22 mouse cellular contexts compared by ENCODE assay signal in genomic region chr5:111844528-111844927, GRCm38 (mm10).
DNase-seq lines count a peak whose midpoint lies in the region; ATAC-seq lines count a peak whose summit lies in the region.
"Had no signal": no experiment of that assay in that cellular context is flagged by ENCODE, and none has a peak within 500 bp of the region (broad histone marks: within the 10 kb centered on the region; RNA-seq: fewer than 3 reads in every experiment).

No protein-coding gene starts in this region.

- no peak for DNase-seq in embryonic facial prominence, embryonic 10.5 days (ENCODE audit: low spot score)
- peak; percentile 53 for DNase-seq in midbrain, embryonic 14.5 days
- no peak for DNase-seq in MN1 (ENCODE audit: low spot score)
- no peak for DNase-seq in right cerebral cortex, postnatal 14 days
- no peak for DNase-seq in B cell, adult 2 months
- DNase-seq: adrenal gland, postnatal 10 days; cerebellum, adult 2 months; gastrocnemius, postnatal 36 days; heart, adult 2 months; kidney, adult 11 months; liver, embryonic 13.5 days; lung, adult 2 months; lung, postnatal 4 days; right cerebral cortex, adult 18-20 months; thymus, postnatal 36 days had no signal

- peak overlapping the region; percentile 35; the same call in 1 of the 2 replicates for H3K27ac ChIP-seq in embryonic facial prominence, embryonic 10.5 days (replicated peaks)
- H3K27ac ChIP-seq in forebrain, embryonic 12.5 days, result peak overlapping the region; percentile 90
- H3K27ac ChIP-seq in hindbrain, embryonic 12.5 days, result peak overlapping the region; percentile 52
- H3K27ac ChIP-seq in midbrain, embryonic 14.5 days (replicated peaks; ENCODE audit: low read depth, low read length), result peak overlapping the region; percentile 32
- H3K27ac ChIP-seq: embryonic facial prominence, embryonic 15.5 days; heart, adult 2 months; heart, embryonic 13.5 days; kidney, postnatal 0 days; left cerebral cortex, adult 2 months; liver, embryonic 13.5 days; stomach, embryonic 15.5 days had no signal

- 0 out of 2 replicates have a peak overlapping the region, but pooled peaks have one; percentile 29 for H3K9ac ChIP-seq in forebrain, embryonic 12.5 days
- H3K9ac ChIP-seq in hindbrain, embryonic 12.5 days, result no peak overlapping the region
- H3K9ac ChIP-seq in midbrain, embryonic 14.5 days (replicated peaks; ENCODE audit: low read length), result no peak overlapping the region
- H3K9ac ChIP-seq: embryonic facial prominence, embryonic 15.5 days; heart, embryonic 13.5 days; liver, embryonic 13.5 days; stomach, embryonic 15.5 days had no signal

- H3K4me3 ChIP-seq in embryonic facial prominence, embryonic 10.5 days, result no peak overlapping the region
- H3K4me3 ChIP-seq in forebrain, embryonic 12.5 days (replicated peaks), result no peak overlapping the region
- H3K4me3 ChIP-seq in hindbrain, embryonic 12.5 days, result no peak overlapping the region
- no peak overlapping the region for H3K4me3 ChIP-seq in midbrain, embryonic 14.5 days (replicated peaks; ENCODE audit: low read depth, low read length)
- H3K4me3 ChIP-seq: embryonic facial prominence, embryonic 15.5 days; heart, adult 2 months; heart, embryonic 13.5 days; left cerebral cortex, adult 2 months; liver, embryonic 13.5 days; stomach, embryonic 15.5 days had no signal

- H3K4me1 ChIP-seq in embryonic facial prominence, embryonic 10.5 days, result peaks cover 34% of the 10 kb centered on the region
- peaks cover 37% of the 10 kb centered on the region for H3K4me1 ChIP-seq in forebrain, embryonic 12.5 days
- peaks cover 28% of the 10 kb centered on the region for H3K4me1 ChIP-seq in hindbrain, embryonic 12.5 days
- H3K4me1 ChIP-seq in midbrain, embryonic 14.5 days (ENCODE audit: control insufficient read depth, insufficient read depth, low read length), result peaks cover 30% of the 10 kb centered on the region
- H3K4me1 ChIP-seq: heart, embryonic 13.5 days; liver, embryonic 13.5 days; stomach, embryonic 15.5 days had no signal

- 47% methylated on average over 3 of the region's 3 CpGs for WGBS in embryonic facial prominence, embryonic 10.5 days
- WGBS in forebrain, embryonic 12.5 days, result 27% methylated on average over 3 of the region's 3 CpGs
- 32% methylated on average over 3 of the region's 3 CpGs for WGBS in hindbrain, embryonic 12.5 days
- WGBS in midbrain, embryonic 14.5 days, result 18% methylated on average over 3 of the region's 3 CpGs

- H3K36me3 ChIP-seq in embryonic facial prominence, embryonic 10.5 days (replicated peaks), result no peaks in the 10 kb centered on the region
- no peaks in the 10 kb centered on the region for H3K36me3 ChIP-seq in forebrain, embryonic 12.5 days (replicated peaks)
- H3K36me3 ChIP-seq in hindbrain, embryonic 12.5 days, result no peaks in the 10 kb centered on the region
- H3K36me3 ChIP-seq in midbrain, embryonic 14.5 days (ENCODE audit: control insufficient read depth, insufficient read depth, low read length), result no peaks in the 10 kb centered on the region
- H3K36me3 ChIP-seq: embryonic facial prominence, embryonic 15.5 days; heart, embryonic 13.5 days; liver, embryonic 13.5 days; stomach, embryonic 15.5 days had no signal

- peak overlapping the region; percentile 35; the same call in 1 of the 2 replicates for H3K4me2 ChIP-seq in forebrain, embryonic 12.5 days
- H3K4me2 ChIP-seq in hindbrain, embryonic 12.5 days (replicated peaks), result no peak overlapping the region
- H3K4me2 ChIP-seq in midbrain, embryonic 14.5 days (ENCODE audit: low read length), result no peak overlapping the region
- H3K4me2 ChIP-seq: liver, embryonic 13.5 days; stomach, embryonic 15.5 days had no signal

- peaks cover 40% of the 10 kb centered on the region for H3K27me3 ChIP-seq in embryonic facial prominence, embryonic 10.5 days (replicated peaks; ENCODE audit: low read depth, poor library complexity, severe bottlenecking)
- peaks cover 35% of the 10 kb centered on the region for H3K27me3 ChIP-seq in forebrain, embryonic 12.5 days
- H3K27me3 ChIP-seq in hindbrain, embryonic 12.5 days, result no peaks in the 10 kb centered on the region
- H3K27me3 ChIP-seq in midbrain, embryonic 14.5 days (ENCODE audit: control insufficient read depth, insufficient read depth, low read length), result no peaks in the 10 kb centered on the region
- H3K27me3 ChIP-seq: stomach, embryonic 15.5 days had no signal

- 0 out of 2 replicates have a peak, but pooled peaks cover 6% of the 10 kb centered on the region for H3K9me3 ChIP-seq in embryonic facial prominence, embryonic 10.5 days
- H3K9me3 ChIP-seq in forebrain, embryonic 12.5 days, result no peaks in the 10 kb centered on the region
- no peaks in the 10 kb centered on the region; the same call in 1 of the 2 replicates for H3K9me3 ChIP-seq in hindbrain, embryonic 12.5 days (replicated peaks)
- no peaks in the 10 kb centered on the region for H3K9me3 ChIP-seq in midbrain, embryonic 14.5 days (ENCODE audit: control insufficient read depth, low read length)
- H3K9me3 ChIP-seq: embryonic facial prominence, embryonic 15.5 days; heart, embryonic 13.5 days; liver, embryonic 13.5 days; stomach, embryonic 15.5 days had no signal

- peak; percentile 22; the same call in 1 of the 2 replicates for ATAC-seq in forebrain, embryonic 12.5 days (ENCODE audit: low FRiP score)
- no peak for ATAC-seq in hindbrain, embryonic 12.5 days (ENCODE audit: low FRiP score)
- ATAC-seq in midbrain, embryonic 14.5 days (ENCODE audit: low FRiP score, low TSS enrichment), result no peak

Comparison
In these comparisons a context has a peak if more than half of its experiments do, and no peak if none do; other contexts are left out.
1. H3K27ac ChIP-seq: peak in every context shown above with its lines; median percentile 90 in forebrain, embryonic 12.5 days; 52 in hindbrain, embryonic 12.5 days; 35 in embryonic facial prominence, embryonic 10.5 days; 32 in midbrain, embryonic 14.5 days.